Mouse (Mus musculus) stomach, postnatal 0 days (tissue): ENCODE measurements around the gene Gm36176.

Source experiments
- CTCF ChIP-seq: IDR thresholded peaks from 2 replicates; pipeline ENCODE4 v1.5.1; 2016; ENCODE audit warnings: antibody characterized with exemption, low read depth, mild to moderate bottlenecking, moderate library complexity
- EP300 ChIP-seq: optimal IDR thresholded peaks from 2 replicates; pipeline ENCODE3; 2016; ENCODE audit warnings: antibody characterized with exemption

GRCm38 (mm10) chr10:77798921-77799508 is 47.6 kb upstream of the Gm36176 start, which contains the start of gene Gm19668:
- TF ChIP-seq CTCF (no peak), EP300 (no peak)
